Mouse (Mus musculus) layer of hippocampus, postnatal 25 days (tissue): ENCODE measurements around the gene Pet117. TPM values are rescaled to one million over a fixed set of nuclear protein-coding genes. Genes with fewer than 3 reads are reported as not detected.

Experiments used
- DNase-seq, 2 experiments: peaks; one replicate each; pipeline ENCODE4 v3.0.0; 2022; ENCODE audit warnings: mixed read lengths in 2 of 2, low spot score in 1 of 2; ENCODE audit errors: extremely low spot score in 1 of 2
- total RNA-seq, 2 experiments: library from RNA; stranded (reverse); gene quantifications; 2 replicates each; pipeline ENCODE4 v1.2.3; 2021

Gene Pet117
- total RNA-seq, 2 experiments from 2014 or later, result 2.8 to 8.3 TPM

- no peak for DNase-seq
Measured at GRCm38 (mm10) chr2:144381293-144381692, 12.5 kb downstream of the Pet117 start.

GRCm38 (mm10) chr2:144381741-144382140 lies 12.9 kb downstream of the Pet117 start:
- no peak for DNase-seq

- no peak for DNase-seq
Measured at GRCm38 (mm10) chr2:144382624-144383138, 13.9 kb downstream of the Pet117 start.

GRCm38 (mm10) chr2:144386296-144386695 lies 17.5 kb downstream of the Pet117 start:
- DNase-seq, result no peak

- no peak for DNase-seq
Measured at GRCm38 (mm10) chr2:144388416-144388815, 19.6 kb downstream of the Pet117 start.

- DNase-seq, result no peak
Measured at GRCm38 (mm10) chr2:144399531-144399930, 30.7 kb downstream of the Pet117 start.

- DNase-seq, result no peak
Measured at GRCm38 (mm10) chr2:144400659-144401058, 31.9 kb downstream of the Pet117 start.

- no peak for DNase-seq
Measured at GRCm38 (mm10) chr2:144409037-144409436, 40.2 kb downstream of the Pet117 start.

- DNase-seq, result peak in 1 of 2 experiments; percentile 58
Measured at GRCm38 (mm10) chr2:144410603-144411002, 41.8 kb downstream of the Pet117 start.

- DNase-seq, result no peak
Measured at GRCm38 (mm10) chr2:144414646-144415045, 45.9 kb downstream of the Pet117 start.

- no peak for DNase-seq
Measured at GRCm38 (mm10) chr2:144416859-144417258, 48.1 kb downstream of the Pet117 start.

- no peak for DNase-seq
Measured at GRCm38 (mm10) chr2:144418062-144418461, 49.3 kb downstream of the Pet117 start.

- DNase-seq, result no peak
Measured at GRCm38 (mm10) chr2:144422094-144422675, 53.4 kb downstream of the Pet117 start.

Other genes starting within 250 kb of the Pet117 start
- gene Mgme1, start 98.3 kb upstream of the Pet117 start, total RNA-seq, result 1 to 10 TPM; 4.7 to 5.4 TPM
- gene Snx5, start 98.1 kb upstream of the Pet117 start, total RNA-seq, result 10 to 100 TPM; 71.2 to 71.4 TPM
- 1 to 10 TPM in 1 of 2 experiments, under 1 TPM in 1; 0.96 to 1.0 TPM for gene Ovol2, start 36.9 kb upstream of the Pet117 start, total RNA-seq
- gene Kat14, start within 50 bp of the Pet117 start, total RNA-seq, result 10 to 100 TPM; 30.9 to 31.4 TPM
- 100 to 1,000 TPM; 115 to 122 TPM for gene Dzank1, start 158.4 kb downstream of the Pet117 start, total RNA-seq
- 10 to 100 TPM; 23.4 to 29.2 TPM for gene Polr3f, start 158.7 kb downstream of the Pet117 start, total RNA-seq
- 10 to 100 TPM; 27.9 to 31.8 TPM for gene Rbbp9, start 181.9 kb downstream of the Pet117 start, total RNA-seq
- gene Sec23b, start 187.2 kb downstream of the Pet117 start, total RNA-seq, result 10 to 100 TPM; 47.0 to 53.1 TPM
- 10 to 100 TPM; 57.0 to 69.0 TPM for gene Smim26, start 225.1 kb downstream of the Pet117 start, total RNA-seq
- 10 to 100 TPM; 66.5 to 66.6 TPM for gene Dtd1, start 230.9 kb downstream of the Pet117 start, total RNA-seq